Mouse (Mus musculus): ENCODE measurements around the gene 1700016D06Rik. TPM values are rescaled to one million over a fixed set of nuclear protein-coding genes. Genes with fewer than 3 reads are reported as not detected.
A peak's percentile ranks its signal among the peaks of the same experiment; 100 is the strongest.
"Not testable (repeated sequence)": the region's sequence is repeated elsewhere in the genome, so short reads cannot be mapped to it uniquely, and the experiment has no call there.

Gene 1700016D06Rik
- total RNA-seq, 2 experiments from 2014 or later, result not detected

GRCm38 (mm10) chr8:11704716-11705420 lies 4.0 kb upstream of the 1700016D06Rik start:
- DNase-seq, result no peak
- intact Hi-C loops (cut with DNase I), result loop anchor here (5.0 kb wide), 1 partner anchor 88 kb away; no protein-coding TSS in a partner anchor

DNA sequence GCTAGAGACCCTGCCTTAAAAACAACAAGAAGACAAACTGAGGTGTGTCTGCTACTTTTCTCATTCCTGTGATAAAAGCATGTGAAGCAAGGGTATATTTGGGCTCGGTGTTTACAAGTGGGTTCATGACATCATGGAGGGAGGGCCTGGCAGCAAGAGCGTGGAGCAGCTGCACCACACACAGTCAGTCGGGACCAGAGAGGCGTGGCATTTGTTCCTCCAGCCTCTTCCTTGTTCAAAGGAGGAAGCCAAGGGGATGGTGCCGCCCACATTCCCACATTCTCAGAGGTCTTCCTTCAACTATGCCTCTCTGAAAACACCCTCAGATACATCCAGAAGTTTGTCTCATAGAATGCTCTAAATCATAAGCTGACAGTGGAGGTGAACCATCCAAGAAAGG lies 2.9 kb upstream of the 1700016D06Rik start:
- no peak for DNase-seq

DNA sequence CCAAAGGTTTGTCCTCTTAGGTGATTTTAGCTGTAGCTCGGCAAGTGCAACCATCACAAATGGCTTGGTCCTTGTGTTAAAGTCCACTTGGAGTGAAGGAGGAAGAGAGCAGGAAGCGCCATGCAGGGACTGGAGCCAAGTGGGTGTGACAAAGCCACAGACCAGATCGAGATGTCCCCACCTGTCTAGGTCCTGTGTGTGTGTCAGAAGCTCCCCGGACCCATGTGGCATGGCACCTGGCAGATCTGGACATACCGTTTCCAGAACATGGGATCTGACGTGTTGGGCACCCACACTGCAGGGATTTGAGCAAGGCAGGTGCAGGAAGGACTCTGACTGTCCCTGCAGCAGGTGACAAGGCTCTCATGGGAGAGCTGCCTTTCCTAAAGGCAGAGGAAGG lies 565 bp upstream of the 1700016D06Rik start:
- no peak for DNase-seq
- intact Hi-C loops (cut with DNase I), result loop anchor here (2.0 to 5.0 kb wide), 2 partner anchors 84 to 153 kb away; no protein-coding TSS in a partner anchor

More for the DNA sequence above, 2.9 kb upstream of the 1700016D06Rik start:
- intact Hi-C loops (cut with DNase I), result loop anchor here (5.0 kb wide), 1 partner anchor 86 kb away; no protein-coding TSS in a partner anchor

DNA sequence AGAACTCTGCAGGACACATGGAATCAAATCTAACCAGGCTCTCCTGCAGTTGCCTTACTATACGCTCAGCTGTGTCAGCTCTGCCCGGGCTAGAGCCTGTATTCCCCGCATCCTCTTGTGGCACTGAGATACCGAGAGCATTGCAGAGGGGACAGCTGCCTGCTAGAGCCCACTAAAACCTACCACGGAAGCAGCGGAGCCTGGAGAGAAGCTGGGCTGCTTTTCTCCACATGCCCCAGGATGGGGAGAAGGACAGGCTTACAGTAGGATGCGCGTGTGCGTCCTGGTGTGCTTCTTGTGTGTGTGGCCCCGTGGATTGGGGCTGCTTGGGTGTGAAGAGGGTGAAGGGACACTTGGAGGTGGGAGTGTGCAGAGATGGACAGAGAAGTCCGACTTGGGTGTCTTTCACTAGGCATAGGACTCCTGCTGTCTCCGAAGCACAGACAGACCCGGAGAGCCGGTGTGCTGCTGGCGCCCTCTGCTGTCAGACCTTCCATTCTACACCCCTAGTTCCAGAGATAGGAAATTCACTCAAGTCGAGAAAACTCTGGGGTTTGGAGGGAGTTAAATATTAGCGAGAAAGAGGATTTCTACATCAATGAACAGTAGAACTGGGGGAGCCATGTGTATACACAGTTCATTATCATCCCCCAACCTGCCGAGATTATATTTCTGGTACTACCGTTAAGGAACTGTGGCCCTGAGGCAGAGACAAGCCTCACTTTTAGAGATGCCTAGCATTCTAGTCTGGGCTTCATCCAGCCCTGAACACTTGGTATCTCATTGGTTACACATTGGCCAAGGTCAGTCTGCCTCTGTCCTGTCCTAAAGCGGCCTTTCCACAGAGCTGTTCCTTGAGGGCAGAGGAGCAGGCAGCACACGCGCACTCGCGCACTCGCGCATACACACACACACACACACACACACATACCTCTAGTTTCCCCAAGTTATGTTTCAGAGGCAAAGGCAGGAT lies 517 bp downstream of the 1700016D06Rik start:
- DNase-seq, result peak; percentile 64 to 76
- intact Hi-C loops (cut with DNase I), result loop anchor here (2.0 to 5.0 kb wide), 2 partner anchors 83 to 152 kb away; no protein-coding TSS in a partner anchor

GRCm38 (mm10) chr8:11699442-11700001 lies 1.3 kb downstream of the 1700016D06Rik start:
- DNase-seq, result no peak
- intact Hi-C loops (cut with DNase I), result loop anchor here (2.0 to 5.0 kb wide), 2 partner anchors 82 to 151 kb away; no protein-coding TSS in a partner anchor

GRCm38 (mm10) chr8:11697467-11697866 lies 3.4 kb downstream of the 1700016D06Rik start:
- intact Hi-C loops (cut with DNase I), result no loop called here

GRCm38 (mm10) chr8:11696176-11696575 lies 4.7 kb downstream of the 1700016D06Rik start:
- intact Hi-C loops (cut with DNase I), result no loop called here
- DNase-seq, result no peak

More at GRCm38 (mm10) chr8:11697467-11697866, 3.4 kb downstream of the 1700016D06Rik start:
- DNase-seq, result no peak

DNA sequence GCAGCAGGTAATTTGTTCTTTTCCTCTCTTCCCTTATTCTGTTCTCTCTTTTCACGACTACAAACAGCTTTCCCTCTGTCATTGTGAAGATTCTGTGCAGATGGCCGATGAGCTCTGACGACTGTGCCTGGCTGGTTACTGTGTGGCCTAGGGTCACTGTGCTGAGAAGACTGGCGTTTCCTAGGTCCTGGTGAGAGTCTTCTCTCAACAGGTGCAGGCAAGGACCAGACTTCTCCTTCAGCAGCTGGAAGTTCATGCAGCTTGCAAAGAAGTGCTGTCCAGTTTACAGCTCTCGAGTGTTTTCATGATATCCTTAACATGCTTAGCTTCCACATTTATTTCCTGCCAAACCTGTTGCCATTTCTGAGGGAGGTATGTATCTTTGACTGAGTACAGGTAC lies 6.9 kb downstream of the 1700016D06Rik start:
- intact Hi-C loops (cut with DNase I), result loop anchor here (2.0 kb wide), 1 partner anchor 59 kb away; the partner anchor contains the start of gene Ankrd10
- DNase-seq, result no peak

DNA sequence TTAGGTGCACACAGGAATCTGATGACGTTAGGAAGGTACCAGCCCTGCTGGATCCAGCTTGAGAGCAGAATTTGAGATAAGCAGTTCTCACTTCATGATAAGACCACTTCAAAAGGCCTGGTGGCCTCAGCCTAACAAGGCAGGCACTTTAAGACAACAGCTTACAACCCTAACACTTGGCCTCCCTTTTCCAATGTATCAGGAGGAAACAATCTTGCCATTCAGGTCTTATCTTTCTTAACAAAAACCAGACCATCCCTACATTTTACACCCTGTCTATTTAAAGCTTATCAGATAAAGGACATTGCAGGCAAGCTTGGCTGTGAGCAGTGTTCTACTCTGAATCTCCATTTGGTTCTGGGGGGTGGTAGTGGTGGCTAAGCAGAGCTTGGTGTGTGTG lies 8.4 kb downstream of the 1700016D06Rik start:
- no peak for DNase-seq
- intact Hi-C loops (cut with DNase I), result loop anchor here (2.0 kb wide), 1 partner anchor 58 kb away; the partner anchor contains the start of gene Ankrd10

- intact Hi-C loops (cut with DNase I), result loop anchor here (2.0 kb wide), 1 partner anchor 57 kb away; the partner anchor contains the start of gene Ankrd10
- peak; percentile 47 for DNase-seq
Measured at GRCm38 (mm10) chr8:11691761-11692160, 9.1 kb downstream of the 1700016D06Rik start.

GRCm38 (mm10) chr8:11691284-11691683 lies 9.6 kb downstream of the 1700016D06Rik start:
- intact Hi-C loops (cut with DNase I), result no loop called here
- DNase-seq, result no peak

- intact Hi-C loops (cut with DNase I), result no loop called here
- no peak for DNase-seq
Measured at GRCm38 (mm10) chr8:11689945-11690344, 10.9 kb downstream of the 1700016D06Rik start.

DNA sequence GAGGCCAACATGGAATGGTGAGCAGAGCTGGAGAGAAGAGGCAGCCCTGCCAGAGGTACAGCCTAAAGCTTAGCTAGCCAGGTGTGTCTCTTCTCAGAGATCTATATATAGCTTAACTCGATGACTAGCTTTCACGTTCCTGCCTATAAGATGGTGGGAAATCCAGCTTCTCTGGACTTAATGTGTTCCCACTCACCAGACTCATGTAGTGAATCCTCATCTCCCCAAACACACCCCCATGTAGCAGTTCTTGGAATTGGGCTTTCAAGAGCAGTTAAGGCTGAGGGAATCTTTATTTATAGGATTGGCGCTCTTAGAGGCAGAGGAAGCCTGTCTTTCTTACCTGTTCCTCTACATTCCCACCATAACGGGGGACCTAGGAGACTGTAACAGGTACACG lies 13.6 kb downstream of the 1700016D06Rik start:
- DNase-seq, result no peak
- intact Hi-C loops (cut with DNase I), result no loop called here

DNA sequence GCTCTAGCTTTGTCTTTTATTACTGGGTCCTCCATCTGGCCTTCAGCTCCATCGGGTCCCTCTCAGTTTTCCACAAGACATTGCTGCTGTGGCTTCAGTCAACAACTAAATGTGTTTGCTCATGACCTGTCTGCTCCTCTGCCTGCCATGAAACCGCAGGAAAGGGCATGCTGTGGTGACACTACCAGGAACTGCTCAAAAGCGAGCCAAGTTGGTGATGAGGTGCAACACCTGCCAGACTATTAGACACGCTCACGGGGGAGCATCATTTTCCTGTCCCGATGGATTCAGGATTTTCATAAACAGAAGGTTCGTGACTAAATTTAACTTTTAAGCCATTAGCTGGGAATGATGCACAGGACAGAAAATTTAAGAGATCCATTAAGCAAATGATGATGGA lies 16.3 kb downstream of the 1700016D06Rik start:
- intact Hi-C loops (cut with DNase I), result no loop called here

DNA sequence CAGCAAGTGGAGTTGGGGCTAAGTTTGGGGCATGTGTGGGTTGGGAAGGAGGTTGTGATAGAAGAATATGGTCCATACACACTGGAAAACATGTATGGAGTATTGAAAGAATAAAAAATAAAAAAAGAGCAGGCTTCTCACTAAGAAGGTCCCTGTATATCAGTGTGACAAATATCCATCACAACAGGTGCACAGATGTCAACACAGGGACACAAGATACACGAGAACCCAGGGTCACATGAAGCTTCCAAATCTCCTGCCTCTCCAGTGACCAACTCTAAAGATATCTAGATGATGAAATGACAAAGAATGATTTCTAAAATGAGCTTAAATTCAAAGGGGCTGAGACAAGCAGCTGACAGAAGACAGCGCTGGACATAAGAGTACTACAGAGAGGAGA lies 32.6 kb downstream of the 1700016D06Rik start:
- no peak for DNase-seq
- intact Hi-C loops (cut with DNase I), result no loop called here

More for the DNA sequence above, 16.3 kb downstream of the 1700016D06Rik start:
- no peak for DNase-seq

DNA sequence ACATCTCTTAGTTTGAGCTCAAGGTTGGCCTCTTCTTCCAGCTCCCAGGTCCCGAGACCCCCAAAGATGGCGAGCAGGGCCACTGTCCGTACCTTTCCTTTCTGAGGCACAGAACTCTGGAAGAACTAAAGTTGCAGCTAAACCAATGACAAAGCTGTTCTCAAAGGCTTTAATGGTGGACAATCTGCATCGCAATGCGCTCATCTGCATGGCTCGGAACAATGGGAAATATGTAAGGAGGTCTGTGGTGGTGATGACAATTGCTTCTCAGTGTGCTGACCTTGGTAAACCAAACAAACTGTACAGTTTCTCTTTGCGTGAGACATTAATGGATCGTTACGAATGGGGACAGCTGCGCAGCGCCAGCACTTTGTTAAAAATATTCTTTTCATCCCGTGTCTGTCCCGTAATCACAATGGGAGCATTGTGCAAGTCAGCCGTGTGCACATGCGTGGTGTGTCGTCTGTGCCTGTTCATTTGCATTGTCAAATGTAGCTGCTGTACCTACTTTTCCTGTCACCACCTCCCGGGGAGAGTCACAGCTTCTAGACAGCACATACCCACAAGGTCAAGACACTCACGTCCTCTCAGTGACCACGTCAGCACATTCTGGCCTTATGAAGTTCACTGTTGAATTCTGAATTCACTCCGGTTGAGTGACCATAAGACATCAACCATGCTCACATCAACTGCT lies 34.7 kb downstream of the 1700016D06Rik start:
- DNase-seq; intact Hi-C loops (cut with DNase I): not testable (repeated sequence)

- no peak for DNase-seq
- intact Hi-C loops (cut with DNase I), result no loop called here
Measured at GRCm38 (mm10) chr8:11661969-11662368, 38.9 kb downstream of the 1700016D06Rik start.

GRCm38 (mm10) chr8:11650021-11650420 lies 50.8 kb downstream of the 1700016D06Rik start:
- DNase-seq, result no peak
- intact Hi-C loops (cut with DNase I), result no loop called here

GRCm38 (mm10) chr8:11643123-11643522 lies 57.7 kb downstream of the 1700016D06Rik start:
- intact Hi-C loops (cut with DNase I), result no loop called here
- DNase-seq, result no peak

DNA sequence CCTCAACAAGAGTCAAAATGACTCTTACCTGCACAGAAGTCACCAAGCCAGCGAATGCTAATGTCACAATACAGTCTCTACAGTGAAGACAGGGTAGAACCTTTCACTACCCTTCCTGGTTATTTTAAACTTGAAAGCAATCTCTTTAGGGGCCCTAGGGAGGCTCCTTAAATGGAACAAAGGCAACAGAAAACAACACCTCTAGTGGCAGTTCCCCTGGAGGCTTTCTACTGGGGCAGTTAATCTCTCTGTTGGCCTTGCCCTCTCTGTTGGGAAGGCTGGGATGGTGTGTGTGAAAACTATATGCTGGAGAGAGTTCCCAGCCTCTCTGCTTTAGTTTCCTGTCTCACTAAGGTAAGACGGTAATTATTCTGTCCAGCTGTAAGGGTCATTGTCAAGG lies 60.3 kb downstream of the 1700016D06Rik start:
- no peak for DNase-seq
- intact Hi-C loops (cut with DNase I), result no loop called here

All from gastrocnemius, postnatal 36 days (tissue).